Mouse (Mus musculus): ENCODE measurements around the gene Ulk4. TPM values are rescaled to one million over a fixed set of nuclear protein-coding genes. Genes with fewer than 3 reads are reported as not detected.

Gene Ulk4
- polyA plus RNA-seq, 1 experiment from 2014 or later = 32.8 TPM

DNA sequence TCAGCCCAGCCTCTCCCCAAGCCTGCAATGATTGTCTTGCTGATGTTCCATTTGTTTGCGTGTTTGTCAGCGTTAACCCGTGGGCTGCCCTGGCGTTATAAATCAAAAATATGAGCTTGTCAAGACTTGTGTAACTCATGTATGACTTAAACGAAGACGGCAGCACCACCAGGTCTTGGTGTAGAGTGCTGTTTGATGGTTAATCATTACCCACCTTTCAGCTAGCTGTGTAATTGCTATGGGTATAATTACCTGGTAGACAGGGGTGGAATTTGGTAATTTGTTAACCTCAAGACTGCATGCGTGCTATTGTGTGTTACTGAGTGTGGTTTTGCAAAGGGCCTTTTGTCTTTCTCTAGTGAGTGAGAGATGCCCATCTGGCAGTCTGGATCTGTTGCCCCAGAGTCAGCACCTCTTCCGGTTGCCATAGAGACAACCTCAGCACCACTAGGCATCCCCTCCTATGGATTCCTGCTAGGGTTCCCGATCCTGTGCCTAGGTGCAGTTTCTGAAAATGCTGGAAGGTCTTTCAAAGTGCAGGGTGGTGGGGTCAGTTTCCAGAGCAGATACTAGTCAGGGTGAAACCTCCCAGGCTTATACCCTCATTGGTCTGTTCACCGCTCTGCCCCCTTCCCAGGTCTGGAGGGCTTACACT, 35.4 kb upstream of the Ulk4 start:
- H3K27ac ChIP-seq (replicated peaks) = no peak overlapping the region
- no peak overlapping the region for H3K4me2 ChIP-seq
- H3K4me3 ChIP-seq (replicated peaks) = no peak overlapping the region
- no peaks in the 10 kb centered on the region for H3K9me3 ChIP-seq (replicated peaks)
- no peak overlapping the region for H3K9ac ChIP-seq
- no peaks in the 10 kb centered on the region for H3K36me3 ChIP-seq (replicated peaks)
- no peaks in the 10 kb centered on the region for H3K27me3 ChIP-seq
- ATAC-seq (ENCODE audit: insufficient read depth) = no peak
- peaks cover 41% of the 10 kb centered on the region for H3K4me1 ChIP-seq (replicated peaks)
- WGBS (ENCODE audit: insufficient replicate concordance) = 71% methylated on average over 10 of the region's 10 CpGs

- 78% methylated on average over 6 of the region's 6 CpGs for WGBS (ENCODE audit: insufficient replicate concordance)
- H3K9me3 ChIP-seq (replicated peaks) = no peaks in the 10 kb centered on the region
- H3K27ac ChIP-seq (replicated peaks) = no peak overlapping the region
- H3K36me3 ChIP-seq (replicated peaks) = no peaks in the 10 kb centered on the region
- peaks cover 35% of the 10 kb centered on the region for H3K4me1 ChIP-seq (replicated peaks)
- H3K4me2 ChIP-seq = no peak overlapping the region
- H3K9ac ChIP-seq = no peak overlapping the region
- H3K27me3 ChIP-seq = no peaks in the 10 kb centered on the region
- ATAC-seq (ENCODE audit: insufficient read depth) = no peak
- no peak overlapping the region for H3K4me3 ChIP-seq (replicated peaks)
These were observed 34.8 kb upstream of the Ulk4 start for GRCm38 (mm10) chr9:121311846-121312236.

DNA sequence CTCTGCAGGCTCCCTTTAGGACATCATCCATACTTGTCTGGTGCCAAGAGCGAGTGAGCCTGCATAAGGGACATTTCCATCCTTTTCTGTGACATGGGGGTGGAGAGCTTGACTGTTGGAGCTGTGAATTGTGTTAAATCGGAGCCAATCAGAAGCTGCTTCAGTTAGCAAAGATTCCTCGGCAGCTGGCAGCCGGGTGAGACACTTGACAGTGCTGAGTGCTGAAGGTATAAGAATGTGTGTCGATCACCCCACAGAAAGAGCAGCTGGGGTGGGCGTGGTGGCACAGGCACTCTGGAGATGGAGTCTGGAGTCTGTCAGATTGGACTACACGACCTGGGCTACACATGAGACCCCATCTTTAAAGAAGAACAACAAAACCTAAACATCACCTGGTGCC, 33.5 kb upstream of the Ulk4 start:
- peaks cover 22% of the 10 kb centered on the region for H3K4me1 ChIP-seq (replicated peaks)
- no peak overlapping the region for H3K4me2 ChIP-seq
- H3K27ac ChIP-seq (replicated peaks) = no peak overlapping the region
- WGBS (ENCODE audit: insufficient replicate concordance) = 70% methylated on average over 7 of the region's 7 CpGs
- ATAC-seq (ENCODE audit: insufficient read depth) = no peak
- no peaks in the 10 kb centered on the region for H3K27me3 ChIP-seq
- no peaks in the 10 kb centered on the region for H3K9me3 ChIP-seq (replicated peaks)
- no peak overlapping the region for H3K4me3 ChIP-seq (replicated peaks)
- no peaks in the 10 kb centered on the region for H3K36me3 ChIP-seq (replicated peaks)
- no peak overlapping the region for H3K9ac ChIP-seq

GRCm38 (mm10) chr9:121309287-121309686, 32.3 kb upstream of the Ulk4 start:
- no peaks in the 10 kb centered on the region for H3K9me3 ChIP-seq (replicated peaks)
- H3K4me2 ChIP-seq = no peak overlapping the region
- no peak for ATAC-seq (ENCODE audit: insufficient read depth)
- no peaks in the 10 kb centered on the region for H3K36me3 ChIP-seq (replicated peaks)
- no peak overlapping the region for H3K27ac ChIP-seq (replicated peaks)
- H3K4me1 ChIP-seq (replicated peaks) = peaks cover 17% of the 10 kb centered on the region
- no peaks in the 10 kb centered on the region for H3K27me3 ChIP-seq
- no peak overlapping the region for H3K4me3 ChIP-seq (replicated peaks)
- 61% methylated on average over 4 of the region's 4 CpGs for WGBS (ENCODE audit: insufficient replicate concordance)
- H3K9ac ChIP-seq = no peak overlapping the region

DNA sequence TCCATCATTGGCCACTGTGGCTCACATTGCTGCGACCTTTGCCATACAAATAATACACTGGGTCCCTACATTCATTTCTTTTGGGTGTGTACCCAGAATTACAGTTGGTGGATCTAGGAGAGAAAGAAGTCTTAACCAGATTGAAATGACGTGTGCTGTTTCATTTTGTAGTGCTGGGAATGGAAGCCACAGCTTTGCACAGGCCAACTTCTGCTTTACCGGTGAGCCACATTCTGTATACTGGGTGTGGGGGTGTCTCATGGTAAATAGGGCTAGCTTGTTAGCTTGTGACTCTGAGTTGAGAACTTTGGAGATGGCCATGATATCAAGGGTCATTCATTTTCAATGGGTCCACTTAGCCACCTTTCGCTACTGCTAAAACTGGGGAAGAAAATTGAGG, 28.5 kb upstream of the Ulk4 start:
- Histone ChIP-seq H3K4me2 (no peak overlapping the region), H3K27me3 (no peaks in the 10 kb centered on the region), H3K36me3 (replicated peaks) (no peaks in the 10 kb centered on the region), H3K4me3 (replicated peaks) (no peak overlapping the region), H3K27ac (replicated peaks) (no peak overlapping the region), H3K4me1 (replicated peaks) (peaks cover 7% of the 10 kb centered on the region; the same call in 1 of the 2 replicates), H3K9ac (no peak overlapping the region), H3K9me3 (replicated peaks) (no peaks in the 10 kb centered on the region)
- WGBS (ENCODE audit: insufficient replicate concordance) = 64% methylated on average over 4 of the region's 4 CpGs
- ATAC-seq (ENCODE audit: insufficient read depth) = no peak

GRCm38 (mm10) chr9:121304520-121304919, 27.5 kb upstream of the Ulk4 start:
- Histone ChIP-seq H3K9me3 (replicated peaks) (no peaks in the 10 kb centered on the region), H3K4me2 (no peak overlapping the region), H3K27me3 (no peaks in the 10 kb centered on the region), H3K36me3 (replicated peaks) (no peaks in the 10 kb centered on the region), H3K4me1 (replicated peaks) (peaks cover 16% of the 10 kb centered on the region), H3K4me3 (replicated peaks) (no peak overlapping the region), H3K9ac (no peak overlapping the region), H3K27ac (replicated peaks) (no peak overlapping the region)
- no peak for ATAC-seq (ENCODE audit: insufficient read depth)
- 72% methylated on average over 10 of the region's 10 CpGs for WGBS (ENCODE audit: insufficient replicate concordance)

- Histone ChIP-seq H3K4me2 (no peak overlapping the region), H3K4me3 (replicated peaks) (no peak overlapping the region), H3K36me3 (replicated peaks) (no peaks in the 10 kb centered on the region), H3K9me3 (replicated peaks) (no peaks in the 10 kb centered on the region), H3K27ac (replicated peaks) (no peak overlapping the region), H3K9ac (no peak overlapping the region), H3K27me3 (no peaks in the 10 kb centered on the region; the same call in 1 of the 2 replicates), H3K4me1 (replicated peaks) (peaks cover 24% of the 10 kb centered on the region)
- 64% methylated on average over 9 of the region's 9 CpGs for WGBS (ENCODE audit: insufficient replicate concordance)
- no peak for ATAC-seq (ENCODE audit: insufficient read depth)
These were observed 26.8 kb upstream of the Ulk4 start for GRCm38 (mm10) chr9:121303748-121304147.

GRCm38 (mm10) chr9:121303086-121303485, 26.1 kb upstream of the Ulk4 start:
- no peaks in the 10 kb centered on the region for H3K36me3 ChIP-seq (replicated peaks)
- H3K27ac ChIP-seq (replicated peaks) = no peak overlapping the region
- 72% methylated on average over 6 of the region's 6 CpGs for WGBS (ENCODE audit: insufficient replicate concordance)
- H3K4me3 ChIP-seq (replicated peaks) = no peak overlapping the region
- no peak overlapping the region for H3K4me2 ChIP-seq
- no peak for ATAC-seq (ENCODE audit: insufficient read depth)
- H3K9me3 ChIP-seq (replicated peaks) = no peaks in the 10 kb centered on the region
- H3K9ac ChIP-seq = no peak overlapping the region
- peaks cover 30% of the 10 kb centered on the region for H3K4me1 ChIP-seq (replicated peaks)
- peaks cover 4% of the 10 kb centered on the region; the same call in 1 of the 2 replicates for H3K27me3 ChIP-seq

DNA sequence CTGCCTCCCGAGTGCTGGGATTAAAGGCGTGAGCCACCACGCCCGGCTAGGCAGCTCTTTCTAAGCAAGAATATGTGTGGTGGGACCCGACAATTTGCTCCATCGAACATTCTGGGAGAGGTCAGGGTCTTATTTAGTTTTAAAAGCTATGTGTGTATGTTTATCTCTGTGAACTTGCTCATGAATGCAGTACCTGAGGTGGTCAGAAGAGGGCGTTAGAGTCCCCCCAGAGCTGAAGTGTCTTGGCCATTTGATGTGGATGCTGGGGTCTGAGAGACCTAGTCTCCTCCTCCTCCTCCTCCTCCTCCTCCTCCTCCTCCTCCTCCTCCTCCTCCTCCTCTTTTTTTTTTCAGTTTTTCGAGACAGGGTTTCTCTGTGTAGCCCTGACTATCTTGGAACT, 25.5 kb upstream of the Ulk4 start:
- Histone ChIP-seq H3K9ac (no peak overlapping the region), H3K4me1 (replicated peaks) (peaks cover 36% of the 10 kb centered on the region), H3K9me3 (replicated peaks) (no peaks in the 10 kb centered on the region), H3K4me2 (no peak overlapping the region), H3K4me3 (replicated peaks) (no peak overlapping the region), H3K27me3 (peaks cover 8% of the 10 kb centered on the region; the same call in 1 of the 2 replicates), H3K27ac (replicated peaks) (no peak overlapping the region), H3K36me3 (replicated peaks) (no peaks in the 10 kb centered on the region)
- ATAC-seq (ENCODE audit: insufficient read depth) = no peak
- 62% methylated on average over 7 of the region's 8 CpGs for WGBS (ENCODE audit: insufficient replicate concordance)

DNA sequence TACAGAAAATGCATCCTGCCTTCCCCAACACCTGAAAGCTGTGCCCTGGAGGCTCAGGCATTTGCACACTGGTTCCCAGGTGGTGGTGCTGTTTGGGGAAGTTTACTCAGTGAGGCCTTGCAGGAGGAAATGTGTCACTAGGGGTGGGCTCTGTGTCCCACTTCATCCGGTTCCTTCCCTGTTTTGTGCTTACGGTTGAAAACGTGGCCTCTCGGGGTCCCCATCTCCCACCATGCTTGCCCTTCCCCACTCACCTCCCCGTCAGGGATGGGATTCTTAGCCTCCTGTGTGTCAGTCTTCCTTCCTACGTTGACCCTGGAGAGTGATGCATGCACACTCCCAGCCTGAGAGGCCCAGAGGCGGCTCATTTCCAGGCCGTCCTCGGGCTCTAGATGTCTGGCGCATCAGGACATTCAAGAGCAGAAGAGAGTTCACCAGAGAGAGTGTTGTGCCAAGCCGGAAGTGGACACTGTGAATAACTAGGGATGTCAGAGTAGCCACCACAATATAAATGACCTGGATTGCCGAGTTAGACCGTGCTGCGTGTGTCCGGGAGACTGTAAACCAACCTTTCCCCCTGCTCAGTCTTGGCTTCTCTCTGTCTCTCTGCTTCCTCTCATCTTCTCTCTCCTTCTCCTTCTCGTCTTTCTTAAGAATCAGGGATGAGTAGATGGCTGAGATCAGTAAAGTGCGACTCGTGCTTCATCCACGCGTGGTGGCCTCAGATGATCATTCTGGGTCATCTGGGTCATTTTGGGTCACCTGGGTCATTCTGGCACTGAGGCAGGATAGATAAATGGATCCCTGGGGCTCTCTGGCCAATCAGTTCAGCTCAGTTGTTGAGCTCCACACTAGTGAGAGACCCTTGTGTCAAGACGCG, 24.3 kb upstream of the Ulk4 start:
- Histone ChIP-seq H3K4me1 (replicated peaks) (peaks cover 43% of the 10 kb centered on the region), H3K27ac (replicated peaks) (no peak overlapping the region), H3K9ac (no peak overlapping the region), H3K9me3 (replicated peaks) (no peaks in the 10 kb centered on the region), H3K4me2 (0 out of 2 replicates have a peak overlapping the region, but pooled peaks have one; percentile 11), H3K4me3 (replicated peaks) (no peak overlapping the region), H3K27me3 (peaks cover 21% of the 10 kb centered on the region), H3K36me3 (replicated peaks) (no peaks in the 10 kb centered on the region)
- WGBS (ENCODE audit: insufficient replicate concordance) = 66% methylated on average over 22 of the region's 22 CpGs
- ATAC-seq (ENCODE audit: insufficient read depth) = no peak

GRCm38 (mm10) chr9:121299976-121300570, 23.1 kb upstream of the Ulk4 start:
- peaks cover 32% of the 10 kb centered on the region for H3K27me3 ChIP-seq
- no peak for ATAC-seq (ENCODE audit: insufficient read depth)
- H3K4me2 ChIP-seq = no peak overlapping the region
- 77% methylated on average over 19 of the region's 19 CpGs for WGBS (ENCODE audit: insufficient replicate concordance)
- no peak overlapping the region for H3K4me3 ChIP-seq (replicated peaks)
- H3K9me3 ChIP-seq (replicated peaks) = no peaks in the 10 kb centered on the region
- H3K4me1 ChIP-seq (replicated peaks) = peaks cover 43% of the 10 kb centered on the region
- H3K27ac ChIP-seq (replicated peaks) = no peak overlapping the region
- H3K36me3 ChIP-seq (replicated peaks) = no peaks in the 10 kb centered on the region
- H3K9ac ChIP-seq = no peak overlapping the region

All from liver, embryonic 15.5 days (tissue).